Comparison of ENCODE assay signal across 10 mouse cellular contexts in genomic region chr12:8881736-8882135, GRCm38 (mm10). TPM values are rescaled to one million over a fixed set of nuclear protein-coding genes. Genes with fewer than 3 reads are reported as not detected.
A peak's percentile ranks its signal among the peaks of the same experiment; 100 is the strongest.
DNase-seq lines count a peak whose midpoint lies in the region.
"Had no signal": no experiment of that assay in that cellular context is flagged by ENCODE, and none has a peak within 500 bp of the region (broad histone marks: within the 10 kb centered on the region; RNA-seq: fewer than 3 reads in every experiment).

No protein-coding gene starts in this region.

- peak overlapping the region; percentile 47; the same call in 1 of the 2 replicates for H3K27ac ChIP-seq in limb, embryonic 10.5 days
- H3K27ac ChIP-seq: embryonic facial prominence, embryonic 15.5 days had no signal

- peak; percentile 44 to 63 for DNase-seq in cerebellum, postnatal 10 days
- no peak for DNase-seq in cerebellum, postnatal 4 days (ENCODE audit: low spot score in 2 of 2)
- DNase-seq in urinary bladder, postnatal 25 days (ENCODE audit: low spot score): peak; percentile 43
- DNase-seq in urinary bladder, postnatal 10 days (ENCODE audit: low spot score): no peak
- no peak for DNase-seq in limb, embryonic 10.5 days (ENCODE audit: low spot score)
- peak; percentile 42 for DNase-seq in thymus, postnatal 4 days
- no peak for DNase-seq in gastrocnemius, postnatal 10 days
- DNase-seq in frontal cortex, postnatal 25 days (ENCODE audit: low spot score in 2 of 2): no peak

- no peaks in the 10 kb centered on the region for H3K27me3 ChIP-seq in limb, embryonic 10.5 days (ENCODE audit: low read depth, poor library complexity, severe bottlenecking)
- H3K27me3 ChIP-seq: embryonic facial prominence, embryonic 15.5 days had no signal

- H3K4me3 ChIP-seq in limb, embryonic 10.5 days: no peak overlapping the region
- H3K4me3 ChIP-seq: embryonic facial prominence, embryonic 15.5 days had no signal

- peaks cover 60% of the 10 kb centered on the region for H3K4me1 ChIP-seq in limb, embryonic 10.5 days

- WGBS in limb, embryonic 10.5 days: 68% methylated on average over 4 of the region's 4 CpGs

- H3K36me3 ChIP-seq in limb, embryonic 10.5 days: no peaks in the 10 kb centered on the region
- H3K36me3 ChIP-seq: embryonic facial prominence, embryonic 15.5 days; G1E had no signal

- H3K9me3 ChIP-seq in limb, embryonic 10.5 days (replicated peaks): no peaks in the 10 kb centered on the region
- H3K9me3 ChIP-seq: embryonic facial prominence, embryonic 15.5 days; G1E had no signal

RNA-seq across cellular contexts. Expression of gene Laptm4a, which starts 39.7 kb away (rescaled TPM):
- 156 and 185 TPM in 2 replicates for polyA plus RNA-seq in limb, embryonic 10.5 days (2016; fragmentation: Nextera tagmentation; extraction: Ambion mirVana)
- total RNA-seq in gastrocnemius, postnatal 10 days (2021): 100 to 1,000 TPM; 408 to 423 TPM

Comparison
In these comparisons a context has a peak if more than half of its experiments do, and no peak if none do; other contexts are left out.
1. DNase-seq: peak in cerebellum, postnatal 10 days (2 of 2), urinary bladder, postnatal 25 days (single experiment) and thymus, postnatal 4 days (single experiment); none in cerebellum, postnatal 4 days (0 of 2), urinary bladder, postnatal 10 days (single experiment), limb, embryonic 10.5 days (single experiment), gastrocnemius, postnatal 10 days (single experiment) and frontal cortex, postnatal 25 days (0 of 2).